Mouse (Mus musculus): ENCODE measurements around the gene Cop1. TPM values are rescaled to one million over a fixed set of nuclear protein-coding genes. Genes with fewer than 3 reads are reported as not detected.
A peak's percentile ranks its signal among the peaks of the same experiment; 100 is the strongest.
"Not testable (repeated sequence)": the region's sequence is repeated elsewhere in the genome, so short reads cannot be mapped to it uniquely, and the experiment has no call there.

Gene Cop1
- 38.9 and 50.9 TPM in 2 replicates for polyA plus RNA-seq (2014; fragmentation: Nextera tagmentation; extraction: Ambion mirVana)

- under 1% methylated on average over 76 of the region's 97 CpGs for WGBS
- peak; percentile 98 for ATAC-seq (ENCODE audit: low read depth)
- Histone ChIP-seq H3K4me1 (ENCODE audit: control insufficient read depth, insufficient read depth, low read length) (peaks cover 23% of the 10 kb centered on the region), H3K4me2 (ENCODE audit: low read depth, low read length) (peak within 1 kb of the TSS; percentile 70), H3K4me3 (ENCODE audit: low read depth, low read length) (peak within 1 kb of the TSS; percentile 70), H3K27ac (ENCODE audit: low read depth, low read length) (peak within 1 kb of the TSS; percentile 93), H3K9ac (replicated peaks; ENCODE audit: low read depth, low read length) (peak within 1 kb of the TSS; percentile 76)
- not testable (repeated sequence) for H3K27me3 ChIP-seq (ENCODE audit: control insufficient read depth, insufficient read depth, low read length); H3K36me3 ChIP-seq (ENCODE audit: control insufficient read depth, insufficient read depth, low read length); H3K9me3 ChIP-seq (ENCODE audit: control insufficient read depth, low read length)
These were observed at the start of gene Cop1 for GRCm38 (mm10) chr1:159231781-159232571. Cop1 (plus strand) TSS chr1:159232320.

DNA sequence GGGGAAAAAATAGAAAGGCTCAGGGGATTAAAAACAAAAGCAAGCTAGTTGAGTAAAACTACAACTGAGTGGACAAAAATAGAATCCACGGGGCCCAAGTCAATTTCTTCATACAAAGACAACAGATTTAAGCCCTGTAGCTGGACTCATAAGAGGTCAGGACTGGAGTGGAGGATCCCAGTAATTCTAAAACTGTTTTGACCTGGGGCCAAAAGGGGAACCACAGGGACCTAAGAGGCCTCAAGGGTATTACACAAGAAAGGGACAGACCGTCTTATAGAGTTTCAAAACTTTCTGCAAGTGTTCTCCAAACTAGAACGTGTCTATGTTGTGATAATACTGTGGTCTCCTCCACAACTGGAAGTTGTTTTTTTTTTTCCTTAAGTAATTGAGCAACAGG is 45.4 kb upstream of the Cop1 start:
- H3K27me3 ChIP-seq (ENCODE audit: control insufficient read depth, insufficient read depth, low read length), result no peaks in the 10 kb centered on the region
- no peak overlapping the region for H3K4me3 ChIP-seq (ENCODE audit: low read depth, low read length)
- no peak overlapping the region for H3K27ac ChIP-seq (ENCODE audit: low read depth, low read length)
- H3K36me3 ChIP-seq (ENCODE audit: control insufficient read depth, insufficient read depth, low read length), result no peaks in the 10 kb centered on the region
- ATAC-seq (ENCODE audit: low read depth), result no peak
- no peaks in the 10 kb centered on the region for H3K9me3 ChIP-seq (ENCODE audit: control insufficient read depth, low read length)
- H3K9ac ChIP-seq (replicated peaks; ENCODE audit: low read depth, low read length), result no peak overlapping the region
- H3K4me2 ChIP-seq (ENCODE audit: low read depth, low read length), result no peak overlapping the region
- no peaks in the 10 kb centered on the region for H3K4me1 ChIP-seq (ENCODE audit: control insufficient read depth, insufficient read depth, low read length)
- 71% methylated on average over 3 of the region's 3 CpGs for WGBS

DNA sequence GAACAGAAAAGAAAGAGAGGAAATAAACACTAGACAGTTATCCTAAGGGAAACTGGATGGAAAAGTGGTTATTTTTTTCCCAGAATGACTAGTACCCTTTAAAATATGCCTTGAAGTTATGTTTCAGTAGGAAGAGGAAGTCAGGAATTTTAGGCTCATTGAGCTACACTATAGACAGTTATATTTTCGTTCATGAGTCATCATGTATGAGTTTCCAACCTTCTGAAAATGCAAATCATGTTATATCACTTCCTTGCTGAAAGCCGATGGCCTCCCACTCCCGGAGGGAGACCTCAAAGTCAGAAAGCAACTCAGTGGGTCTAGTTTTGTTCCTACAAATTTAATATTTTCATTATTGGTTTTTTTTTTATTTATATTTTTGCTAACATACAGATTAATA is 33.5 kb upstream of the Cop1 start:
- Histone ChIP-seq H3K27ac (ENCODE audit: low read depth, low read length) (no peak overlapping the region), H3K4me3 (ENCODE audit: low read depth, low read length) (no peak overlapping the region), H3K9ac (replicated peaks; ENCODE audit: low read depth, low read length) (no peak overlapping the region), H3K36me3 (ENCODE audit: control insufficient read depth, insufficient read depth, low read length) (no peaks in the 10 kb centered on the region), H3K9me3 (ENCODE audit: control insufficient read depth, low read length) (no peaks in the 10 kb centered on the region), H3K4me1 (ENCODE audit: control insufficient read depth, insufficient read depth, low read length) (no peaks in the 10 kb centered on the region), H3K27me3 (ENCODE audit: control insufficient read depth, insufficient read depth, low read length) (no peaks in the 10 kb centered on the region), H3K4me2 (ENCODE audit: low read depth, low read length) (no peak overlapping the region)
- ATAC-seq (ENCODE audit: low read depth), result no peak
- 76% methylated on average over 3 of the region's 3 CpGs for WGBS

- 89% methylated on average over 3 of the region's 3 CpGs for WGBS
- Histone ChIP-seq H3K36me3 (ENCODE audit: control insufficient read depth, insufficient read depth, low read length) (no peaks in the 10 kb centered on the region), H3K4me3 (ENCODE audit: low read depth, low read length) (no peak overlapping the region), H3K4me1 (ENCODE audit: control insufficient read depth, insufficient read depth, low read length) (no peaks in the 10 kb centered on the region), H3K27me3 (ENCODE audit: control insufficient read depth, insufficient read depth, low read length) (no peaks in the 10 kb centered on the region), H3K4me2 (ENCODE audit: low read depth, low read length) (no peak overlapping the region), H3K27ac (ENCODE audit: low read depth, low read length) (no peak overlapping the region), H3K9ac (replicated peaks; ENCODE audit: low read depth, low read length) (no peak overlapping the region), H3K9me3 (ENCODE audit: control insufficient read depth, low read length) (no peaks in the 10 kb centered on the region)
- ATAC-seq (ENCODE audit: low read depth), result no peak
These were observed 32.5 kb upstream of the Cop1 start for GRCm38 (mm10) chr1:159199606-159200005.

DNA sequence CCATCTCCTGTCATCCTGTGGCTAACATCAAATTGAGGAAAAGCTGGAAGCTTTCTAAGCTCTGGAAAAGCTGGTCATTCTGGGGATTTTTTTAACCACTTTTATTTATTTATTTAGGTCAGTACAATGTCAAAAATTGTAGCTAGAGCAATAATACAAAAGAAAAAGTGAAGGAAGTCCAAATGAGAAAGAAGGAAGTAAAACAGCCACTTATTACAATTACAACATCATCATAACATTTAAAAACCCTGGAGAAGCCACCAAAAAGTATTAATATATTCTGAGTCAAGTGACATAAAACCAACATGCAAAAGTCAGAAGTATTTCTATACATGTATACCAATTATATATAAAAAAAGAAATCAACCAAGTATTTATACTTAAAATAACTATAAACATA is 30.9 kb upstream of the Cop1 start:
- Histone ChIP-seq H3K4me2 (ENCODE audit: low read depth, low read length) (no peak overlapping the region), H3K9me3 (ENCODE audit: control insufficient read depth, low read length) (no peaks in the 10 kb centered on the region), H3K27ac (ENCODE audit: low read depth, low read length) (no peak overlapping the region), H3K27me3 (ENCODE audit: control insufficient read depth, insufficient read depth, low read length) (no peaks in the 10 kb centered on the region), H3K4me1 (ENCODE audit: control insufficient read depth, insufficient read depth, low read length) (no peaks in the 10 kb centered on the region), H3K9ac (replicated peaks; ENCODE audit: low read depth, low read length) (no peak overlapping the region), H3K4me3 (ENCODE audit: low read depth, low read length) (no peak overlapping the region), H3K36me3 (ENCODE audit: control insufficient read depth, insufficient read depth, low read length) (no peaks in the 10 kb centered on the region)
- ATAC-seq (ENCODE audit: low read depth), result no peak

DNA sequence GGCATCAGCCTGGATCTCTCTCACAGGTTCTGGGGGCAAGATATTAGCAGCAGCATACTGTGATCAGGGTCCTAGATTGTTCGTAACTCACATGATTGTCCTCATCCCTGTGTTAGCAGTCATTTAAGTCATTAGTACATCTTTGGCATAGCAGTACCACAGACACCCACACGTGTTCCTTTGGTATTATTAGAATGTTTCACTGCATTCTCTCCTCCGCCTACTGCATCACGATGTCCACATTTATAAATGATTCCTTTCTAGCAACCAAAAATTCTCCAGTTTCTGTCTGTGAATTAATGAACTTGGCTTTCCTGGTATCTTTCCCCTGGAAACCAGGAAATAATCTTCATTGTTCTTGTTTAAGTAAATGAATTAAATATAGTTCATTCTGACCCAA is 20.4 kb upstream of the Cop1 start:
- Histone ChIP-seq H3K27me3 (ENCODE audit: control insufficient read depth, insufficient read depth, low read length) (no peaks in the 10 kb centered on the region), H3K27ac (ENCODE audit: low read depth, low read length) (no peak overlapping the region), H3K9ac (replicated peaks; ENCODE audit: low read depth, low read length) (no peak overlapping the region), H3K9me3 (ENCODE audit: control insufficient read depth, low read length) (no peaks in the 10 kb centered on the region), H3K4me1 (ENCODE audit: control insufficient read depth, insufficient read depth, low read length) (no peaks in the 10 kb centered on the region), H3K36me3 (ENCODE audit: control insufficient read depth, insufficient read depth, low read length) (no peaks in the 10 kb centered on the region), H3K4me3 (ENCODE audit: low read depth, low read length) (no peak overlapping the region), H3K4me2 (ENCODE audit: low read depth, low read length) (no peak overlapping the region)
- ATAC-seq (ENCODE audit: low read depth), result no peak
- 88% methylated on average over 4 of the region's 4 CpGs for WGBS

DNA sequence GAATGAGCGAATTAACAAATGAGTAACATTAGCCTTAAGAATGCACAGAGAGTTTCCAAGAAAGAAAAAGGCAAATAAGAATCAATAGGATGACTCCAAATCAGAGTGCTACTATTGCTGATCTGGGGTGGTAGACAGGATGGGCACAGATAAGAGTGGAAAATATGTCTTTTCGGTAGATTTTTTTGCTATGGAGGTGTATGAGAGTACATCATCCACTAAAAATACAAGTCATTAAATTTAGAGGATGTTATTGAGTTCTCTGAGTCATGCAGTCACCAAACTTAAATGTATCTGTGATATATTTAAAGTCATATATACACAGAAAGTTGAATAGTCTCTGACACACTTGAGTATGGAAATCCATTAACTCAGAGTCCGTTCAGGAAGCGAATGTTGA is 14.7 kb upstream of the Cop1 start:
- no peak overlapping the region for H3K4me2 ChIP-seq (ENCODE audit: low read depth, low read length)
- H3K9ac ChIP-seq (replicated peaks; ENCODE audit: low read depth, low read length), result no peak overlapping the region
- H3K27ac ChIP-seq (ENCODE audit: low read depth, low read length), result no peak overlapping the region
- H3K4me3 ChIP-seq (ENCODE audit: low read depth, low read length), result no peak overlapping the region
- H3K27me3 ChIP-seq (ENCODE audit: control insufficient read depth, insufficient read depth, low read length), result no peaks in the 10 kb centered on the region
- no peaks in the 10 kb centered on the region for H3K36me3 ChIP-seq (ENCODE audit: control insufficient read depth, insufficient read depth, low read length)
- no peak for ATAC-seq (ENCODE audit: low read depth)
- no peaks in the 10 kb centered on the region for H3K9me3 ChIP-seq (ENCODE audit: control insufficient read depth, low read length)
- no peaks in the 10 kb centered on the region for H3K4me1 ChIP-seq (ENCODE audit: control insufficient read depth, insufficient read depth, low read length)
- WGBS, result 94% methylated on average over 4 of the region's 4 CpGs

DNA sequence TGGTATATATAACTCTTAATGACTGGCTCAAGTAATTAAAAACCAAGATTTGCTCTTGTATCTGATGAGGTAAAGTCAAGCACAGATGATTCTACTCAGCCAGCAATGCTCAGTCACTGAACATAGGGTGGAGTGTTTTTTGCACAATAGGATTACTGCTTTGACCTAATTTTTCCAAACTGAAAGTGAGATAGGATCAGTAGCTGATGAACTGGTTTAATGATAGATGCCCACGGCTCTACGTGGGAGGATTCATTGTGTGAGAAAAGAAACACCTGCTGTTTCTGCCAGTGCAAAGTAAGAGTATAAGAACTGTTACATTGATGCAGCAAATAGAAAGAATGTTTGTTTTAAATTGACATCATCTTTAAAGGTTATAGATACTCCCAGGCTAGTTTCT is 10.1 kb upstream of the Cop1 start:
- Histone ChIP-seq H3K27me3 (ENCODE audit: control insufficient read depth, insufficient read depth, low read length) (no peaks in the 10 kb centered on the region), H3K36me3 (ENCODE audit: control insufficient read depth, insufficient read depth, low read length) (no peaks in the 10 kb centered on the region)

DNA sequence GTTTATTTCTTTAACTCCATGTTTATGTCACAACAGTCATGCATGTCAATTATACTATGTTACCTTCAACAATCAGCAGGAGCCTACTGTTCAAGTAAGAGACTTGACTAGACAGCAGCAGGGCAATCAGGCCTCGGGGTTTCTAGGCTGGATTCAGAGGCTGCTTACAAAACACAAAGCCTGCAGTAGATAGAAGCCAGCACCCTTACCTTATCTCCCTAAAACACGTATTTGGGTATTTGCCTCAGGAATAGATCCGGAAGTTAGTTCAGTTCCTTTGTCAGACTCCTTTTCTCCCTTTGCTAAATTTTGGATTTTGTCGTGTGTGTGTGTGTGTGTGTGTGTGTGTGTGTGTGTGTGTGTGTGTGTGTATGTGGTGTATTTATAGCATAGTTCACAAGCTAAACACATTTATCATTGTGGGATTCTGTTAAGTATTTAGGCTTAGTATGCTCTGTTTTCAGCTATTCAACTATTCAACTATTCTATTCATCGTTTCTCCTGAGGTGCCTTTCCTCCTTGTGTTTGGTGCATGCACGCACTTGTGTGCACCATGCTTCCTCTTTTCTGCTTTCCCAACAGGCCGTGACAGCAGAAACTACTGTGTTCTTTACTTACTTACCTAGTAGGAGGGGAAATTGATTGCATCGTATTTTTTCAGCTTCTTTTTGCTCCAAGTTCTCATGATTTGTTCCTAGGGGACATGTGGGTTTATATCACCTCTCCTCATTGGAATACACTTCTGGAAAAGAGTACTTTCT is 6.9 kb upstream of the Cop1 start:
- 83% methylated on average over 8 of the region's 8 CpGs for WGBS
- no peak overlapping the region for H3K9ac ChIP-seq (replicated peaks; ENCODE audit: low read depth, low read length)
- ATAC-seq (ENCODE audit: low read depth), result no peak

More for the DNA sequence above, 10.1 kb upstream of the Cop1 start:
- Histone ChIP-seq H3K4me1 (ENCODE audit: control insufficient read depth, insufficient read depth, low read length) (no peaks in the 10 kb centered on the region), H3K9ac (replicated peaks; ENCODE audit: low read depth, low read length) (no peak overlapping the region), H3K9me3 (ENCODE audit: control insufficient read depth, low read length) (no peaks in the 10 kb centered on the region), H3K4me3 (ENCODE audit: low read depth, low read length) (no peak overlapping the region), H3K4me2 (ENCODE audit: low read depth, low read length) (no peak overlapping the region), H3K27ac (ENCODE audit: low read depth, low read length) (no peak overlapping the region)
- no peak for ATAC-seq (ENCODE audit: low read depth)
- WGBS, result 88% methylated on average over 2 of the region's 2 CpGs

More for the DNA sequence above, 6.9 kb upstream of the Cop1 start:
- no peak overlapping the region for H3K4me2 ChIP-seq (ENCODE audit: low read depth, low read length)
- no peak overlapping the region for H3K4me3 ChIP-seq (ENCODE audit: low read depth, low read length)
- H3K9me3 ChIP-seq (ENCODE audit: control insufficient read depth, low read length), result no peaks in the 10 kb centered on the region
- H3K36me3 ChIP-seq (ENCODE audit: control insufficient read depth, insufficient read depth, low read length), result no peaks in the 10 kb centered on the region
- no peak overlapping the region for H3K27ac ChIP-seq (ENCODE audit: low read depth, low read length)
- H3K27me3 ChIP-seq (ENCODE audit: control insufficient read depth, insufficient read depth, low read length), result no peaks in the 10 kb centered on the region
- no peaks in the 10 kb centered on the region for H3K4me1 ChIP-seq (ENCODE audit: control insufficient read depth, insufficient read depth, low read length)
